Mouse (Mus musculus) MEL (cell line): ENCODE results near the gene Adgrb3. TPM values are rescaled to one million over a fixed set of nuclear protein-coding genes. Genes with fewer than 3 reads are reported as not detected.

Experiments used
- DNase-seq: peaks from one replicate; pipeline ENCODE4 v3.0.0; 2011; ENCODE audit warnings: low read depth, low spot score
- H3K27ac ChIP-seq: 2 replicates; pipeline ENCODE4 v1.5.1; 2012; ENCODE audit warnings: low read depth, mild to moderate bottlenecking, control low read depth, low read length, moderate library complexity; ENCODE audit not compliant: control insufficient read depth
- H3K27me3 ChIP-seq, 2 experiments: fragments of 150-350 bp in 1 of 2; sonication (generic) in 1 of 2; 2 replicates each; pipeline ENCODE4 v1.6.1; 2012; ENCODE audit warnings: low read length in 2 of 2, mild to moderate bottlenecking in 2 of 2, improper control_type of control experiment in 1 of 2, moderate library complexity in 1 of 2; ENCODE audit not compliant: insufficient read depth in 2 of 2, control insufficient read depth in 1 of 2
- H3K36me3 ChIP-seq, 2 experiments: 2 replicates each; pipeline ENCODE4 v1.6.1; 2012 to 2014; ENCODE audit warnings: low read length in 2 of 2, improper control_type of control experiment in 1 of 2, inconsistent platforms in 1 of 2, mild to moderate bottlenecking in 1 of 2; ENCODE audit not compliant: insufficient read depth in 2 of 2, control insufficient read depth in 1 of 2
- H3K4me1 ChIP-seq, 2 experiments: fragments of 150-350 bp in 1 of 2; sonication (generic) in 1 of 2; 2 replicates each; pipeline ENCODE4 v1.6.1; 2012; ENCODE audit warnings: low read length in 2 of 2, improper control_type of control experiment in 1 of 2, mild to moderate bottlenecking in 1 of 2; ENCODE audit not compliant: insufficient read depth in 2 of 2, control insufficient read depth in 1 of 2
- H3K4me3 ChIP-seq, 2 experiments: fragments of 150-350 bp in 1 of 2; sonication (generic) in 1 of 2; 2 replicates each; pipeline ENCODE4 v1.5.1; 2012; ENCODE audit warnings: low read depth in 2 of 2, low read length in 2 of 2, mild to moderate bottlenecking in 2 of 2, moderate library complexity in 2 of 2, control low read depth in 1 of 2, improper control_type of control experiment in 1 of 2; ENCODE audit not compliant: control insufficient read depth in 1 of 2, insufficient read depth in 1 of 2
- H3K79me2 ChIP-seq: 2 replicates; pipeline ENCODE4 v1.6.1; 2012; ENCODE audit warnings: mild to moderate bottlenecking, low read length, moderate library complexity; ENCODE audit not compliant: control insufficient read depth, poor library complexity, insufficient read depth
- H3K9ac ChIP-seq: 2 replicates; pipeline ENCODE4 v1.6.1; 2012; ENCODE audit warnings: low read depth, mild to moderate bottlenecking, control low read depth, low read length, moderate library complexity; ENCODE audit not compliant: control insufficient read depth, poor library complexity, severe bottlenecking
- H3K9me3 ChIP-seq: fragments of 150-350 bp; sonication (generic); replicated peaks from 2 replicates; pipeline ENCODE4 v1.6.1; 2012; ENCODE audit warnings: mild to moderate bottlenecking, low read length, improper control_type of control experiment, moderate library complexity; ENCODE audit not compliant: insufficient read depth
- BHLHE40 ChIP-seq: IDR thresholded peaks from 2 replicates; pipeline ENCODE4 v1.6.1; 2012; ENCODE audit warnings: low read depth, mild to moderate bottlenecking, inconsistent platforms, low read length, improper control_type of control experiment, borderline replicate concordance
- CHD2 ChIP-seq: IDR thresholded peaks from 2 replicates; pipeline ENCODE4 v1.6.1; 2011; ENCODE audit warnings: low read length, improper control_type of control experiment
- CTCF ChIP-seq, 3 experiments: IDR thresholded peaks in 2 of 3; conservative IDR thresholded peaks in 1 of 3; 2 replicates each; pipeline ENCODE4 v1.5.1; 2011 to 2012; ENCODE audit warnings: low read length in 3 of 3, low read depth in 2 of 3, mild to moderate bottlenecking in 2 of 3, improper control_type of control experiment in 1 of 3, inconsistent platforms in 1 of 3, mixed read lengths in 1 of 3, moderate library complexity in 1 of 3; ENCODE audit not compliant: control insufficient read depth in 1 of 3, insufficient read depth in 1 of 3, poor library complexity in 1 of 3, severe bottlenecking in 1 of 3
- E2F4 ChIP-seq: IDR thresholded peaks from 2 replicates; pipeline ENCODE4 v1.6.1; 2011; ENCODE audit warnings: low read depth, low read length, improper control_type of control experiment, borderline replicate concordance
- ELF1 ChIP-seq: IDR thresholded peaks from 2 replicates; pipeline ENCODE4 v1.6.1; 2014; ENCODE audit warnings: low read depth, mild to moderate bottlenecking, inconsistent platforms, low read length, improper control_type of control experiment, moderate library complexity
- GABPA ChIP-seq: IDR thresholded peaks from 2 replicates; pipeline ENCODE4 v1.6.1; 2012; ENCODE audit warnings: low read depth, mild to moderate bottlenecking, inconsistent platforms, low read length, improper control_type of control experiment, moderate library complexity
- HCFC1 ChIP-seq: IDR thresholded peaks from 2 replicates; pipeline ENCODE4 v1.6.1; 2012; ENCODE audit warnings: low read depth, mild to moderate bottlenecking, inconsistent platforms, low read length, improper control_type of control experiment, moderate library complexity
- JUND ChIP-seq: IDR thresholded peaks from 2 replicates; pipeline ENCODE4 v1.6.1; 2011; ENCODE audit warnings: low read depth, mild to moderate bottlenecking, improper control_type of control experiment, low read length
- KAT2A ChIP-seq: conservative IDR thresholded peaks from 2 replicates; pipeline ENCODE4 v1.6.1; 2012; ENCODE audit warnings: low read depth, low read length, improper control_type of control experiment, inconsistent platforms
- MAFK ChIP-seq: IDR thresholded peaks from 2 replicates; pipeline ENCODE4 v1.6.1; 2011; ENCODE audit warnings: low read depth, mild to moderate bottlenecking, low read length, improper control_type of control experiment, borderline replicate concordance
- MAX ChIP-seq: IDR thresholded peaks from 2 replicates; pipeline ENCODE4 v1.6.1; 2011; ENCODE audit warnings: low read length, improper control_type of control experiment
- MAZ ChIP-seq: IDR thresholded peaks from 2 replicates; pipeline ENCODE4 v1.6.1; 2012; ENCODE audit warnings: low read depth, mild to moderate bottlenecking, inconsistent platforms, low read length, improper control_type of control experiment
- MEF2A ChIP-seq: IDR thresholded peaks from 2 replicates; pipeline ENCODE4 v1.6.1; 2014; ENCODE audit warnings: low read depth, mild to moderate bottlenecking, inconsistent platforms, low read length, improper control_type of control experiment; ENCODE audit not compliant: poor library complexity, insufficient replicate concordance, severe bottlenecking; ENCODE audit errors: extremely low read depth
- MYB ChIP-seq: IDR thresholded peaks from 2 replicates; pipeline ENCODE4 v1.6.1; 2011; ENCODE audit warnings: mild to moderate bottlenecking, low read depth, low read length, improper control_type of control experiment
- MYC ChIP-seq: IDR thresholded peaks from 2 replicates; pipeline ENCODE4 v1.6.1; 2011; ENCODE audit warnings: low read depth, mild to moderate bottlenecking, low read length, improper control_type of control experiment, moderate library complexity
- NELFE ChIP-seq: IDR thresholded peaks from 2 replicates; pipeline ENCODE4 v1.6.1; 2011; ENCODE audit warnings: low read depth, low read length, improper control_type of control experiment
- POLR2A ChIP-seq, 2 experiments: IDR thresholded peaks; 2 replicates each; pipeline ENCODE4 v1.6.1; 2011 to 2012; ENCODE audit warnings: low read length in 2 of 2, mild to moderate bottlenecking in 2 of 2, control low read depth in 1 of 2, improper control_type of control experiment in 1 of 2, low read depth in 1 of 2, moderate library complexity in 1 of 2; ENCODE audit not compliant: control insufficient read depth in 1 of 2, insufficient read depth in 1 of 2, poor library complexity in 1 of 2
- POLR2AphosphoS2 ChIP-seq: IDR thresholded peaks from 2 replicates; pipeline ENCODE4 v1.6.1; 2011; ENCODE audit warnings: low read length, improper control_type of control experiment
- POLR2AphosphoS5 ChIP-seq: IDR thresholded peaks from 2 replicates; pipeline ENCODE4 v1.6.1; 2012; ENCODE audit warnings: low read depth, borderline replicate concordance, mild to moderate bottlenecking, inconsistent platforms, low read length, moderate library complexity, mixed read lengths
- RAD21 ChIP-seq: IDR thresholded peaks from 2 replicates; pipeline ENCODE4 v1.6.1; 2011; ENCODE audit warnings: mild to moderate bottlenecking, low read depth, low read length, improper control_type of control experiment
- RCOR1 ChIP-seq: IDR thresholded peaks from 2 replicates; pipeline ENCODE4 v1.6.1; 2012; ENCODE audit warnings: low read depth, mild to moderate bottlenecking, inconsistent platforms, low read length, improper control_type of control experiment
- SIN3A ChIP-seq: IDR thresholded peaks from 2 replicates; pipeline ENCODE4 v1.6.1; 2012; ENCODE audit warnings: low read length, improper control_type of control experiment, inconsistent platforms
- TBP ChIP-seq: IDR thresholded peaks from 2 replicates; pipeline ENCODE4 v1.8.0; 2011; ENCODE audit warnings: low read depth, low read length, improper control_type of control experiment
- TCF12 ChIP-seq: IDR thresholded peaks from 2 replicates; pipeline ENCODE4 v1.6.1; 2014; ENCODE audit warnings: low read depth, mild to moderate bottlenecking, inconsistent platforms, low read length, improper control_type of control experiment, moderate library complexity
- USF1 ChIP-seq: IDR thresholded peaks from 2 replicates; pipeline ENCODE4 v1.6.1; 2014; ENCODE audit warnings: low read depth, mild to moderate bottlenecking, inconsistent platforms, low read length, improper control_type of control experiment, moderate library complexity
- ZC3H11A ChIP-seq: IDR thresholded peaks from 2 replicates; pipeline ENCODE4 v1.6.1; 2012; ENCODE audit warnings: low read depth, mild to moderate bottlenecking, inconsistent platforms, low read length, improper control_type of control experiment
- ZKSCAN1 ChIP-seq: IDR thresholded peaks from 2 replicates; pipeline ENCODE4 v1.6.1; 2012; ENCODE audit warnings: low read depth, mild to moderate bottlenecking, inconsistent platforms, low read length, improper control_type of control experiment, moderate library complexity
- ZNF384 ChIP-seq: IDR thresholded peaks from 2 replicates; pipeline ENCODE4 v1.6.1; 2012; ENCODE audit warnings: low read depth, mild to moderate bottlenecking, inconsistent platforms, low read length, improper control_type of control experiment
- polyA plus RNA-seq, 2 experiments: library from polyadenylated mRNA; stranded (reverse) in 1 of 2; unstranded in 1 of 2; fragments of >175 nt in 1 of 2; fragments of >200 nt in 1 of 2; gene quantifications; 2 replicates each; pipeline versions ENCODE4 v1.2.1 to v1.2.4; 2012; ENCODE audit warnings: low replicate concordance in 2 of 2, low read depth in 1 of 2; ENCODE audit not compliant: insufficient read length in 2 of 2, insufficient read depth in 1 of 2, missing spikeins in 1 of 2
- total RNA-seq: library from RNA; depleted of rRNA; stranded (reverse); fragments of 300-350 nt; gene quantifications from 2 replicates; pipeline ENCODE4 v1.2.3, GENCODE M21; 2012

Gene Adgrb3
- total and polyA plus RNA-seq, 3 experiments = not detected

DNA sequence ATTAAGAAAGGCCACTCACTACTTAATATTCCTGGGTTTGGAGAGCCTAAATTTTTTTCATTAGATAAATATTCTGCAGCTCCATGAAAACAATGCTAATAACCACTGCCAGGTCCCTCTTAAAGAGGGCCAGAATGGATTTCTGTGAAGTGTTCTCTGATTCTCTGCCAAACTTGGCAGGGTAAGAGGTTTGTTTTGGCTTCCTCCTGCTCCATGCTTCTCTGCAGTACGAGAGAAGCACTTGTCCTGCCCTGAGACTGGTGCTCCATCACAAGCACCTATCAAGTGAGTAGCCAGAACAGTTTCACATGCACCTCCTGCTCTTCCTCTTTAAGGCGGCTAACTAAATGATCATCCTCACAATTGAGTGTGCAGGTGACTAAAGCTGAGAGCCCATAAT, 771.9 kb downstream of the Adgrb3 start:
- TF ChIP-seq MAX = no peak
- TF ChIP-seq RCOR1 = no peak
- TF ChIP-seq MAZ = no peak
- no peak for TF ChIP-seq MAFK
- TF ChIP-seq E2F4 = no peak
- TF ChIP-seq HCFC1 = no peak
- no peak for TF ChIP-seq CTCF (IDR thresholded peaks at IDR 0.05 in 2 of 3, conservative IDR thresholded peaks at IDR 0.05 in 1 of 3; ENCODE audit: control insufficient read depth in 1 of 3, insufficient read depth in 1 of 3, low read depth in 2 of 3, low read length in 3 of 3, poor library complexity in 1 of 3, severe bottlenecking in 1 of 3)
- no peak for TF ChIP-seq MYC
- TF ChIP-seq POLR2A (IDR thresholded peaks at IDR 0.05; ENCODE audit: control insufficient read depth in 1 of 2, insufficient read depth in 1 of 2, low read depth in 1 of 2, low read length in 2 of 2, poor library complexity in 1 of 2) = no peak
- no peak for TF ChIP-seq TCF12
- TF ChIP-seq RAD21 = no peak
- no peak for TF ChIP-seq POLR2AphosphoS5
- no peak for TF ChIP-seq KAT2A
- no peak for TF ChIP-seq GABPA
- no peak for TF ChIP-seq TBP
- no peak for TF ChIP-seq USF1
- no peak overlapping the region for H3K9ac ChIP-seq
- no peak for DNase-seq
- no peaks in the 10 kb centered on the region for H3K79me2 ChIP-seq
- H3K27ac ChIP-seq = no peak overlapping the region
- H3K36me3 ChIP-seq = no peaks in the 10 kb centered on the region
- no peak overlapping the region for H3K4me3 ChIP-seq
- H3K9me3 ChIP-seq = no peaks in the 10 kb centered on the region
- no peaks in the 10 kb centered on the region for H3K4me1 ChIP-seq
- H3K27me3 ChIP-seq = no peaks in the 10 kb centered on the region

DNA sequence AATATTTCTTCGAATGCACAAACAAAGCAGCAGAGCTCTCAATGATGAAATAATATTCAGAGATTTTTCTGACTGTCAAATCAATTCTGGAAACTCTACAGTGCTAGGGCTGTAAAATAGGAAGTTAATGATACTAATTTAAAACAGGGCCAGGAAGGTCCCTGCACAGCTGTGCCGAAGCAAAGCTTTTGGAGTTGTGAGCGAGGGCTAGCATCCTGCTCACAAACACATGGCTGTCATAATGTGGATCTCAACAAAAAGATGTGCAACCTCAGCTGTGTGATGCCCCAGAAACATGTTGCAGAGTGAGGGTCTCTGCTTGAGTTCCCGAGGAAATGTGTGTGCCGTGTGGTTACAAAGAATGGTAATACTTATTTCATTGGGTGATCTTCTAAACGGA, 772.3 kb downstream of the Adgrb3 start:
- DNase-seq = no peak
- H3K4me3 ChIP-seq = no peak overlapping the region
- no peaks in the 10 kb centered on the region for H3K27me3 ChIP-seq
- H3K79me2 ChIP-seq = no peaks in the 10 kb centered on the region
- TF ChIP-seq SIN3A = no peak
- no peak for TF ChIP-seq MEF2A
- TF ChIP-seq MAFK = no peak
- TF ChIP-seq POLR2AphosphoS5 = no peak
- no peak for TF ChIP-seq MYB
- no peak for TF ChIP-seq USF1
- no peak for TF ChIP-seq ZNF384
- TF ChIP-seq GABPA = no peak
- TF ChIP-seq NELFE = no peak
- TF ChIP-seq CHD2 = no peak
- no peak for TF ChIP-seq TCF12
- TF ChIP-seq ZC3H11A = no peak
- no peak for TF ChIP-seq POLR2AphosphoS2
- no peak for TF ChIP-seq RAD21
- no peak for TF ChIP-seq ELF1
- no peak for TF ChIP-seq JUND
- TF ChIP-seq POLR2A (IDR thresholded peaks at IDR 0.05; ENCODE audit: control insufficient read depth in 1 of 2, insufficient read depth in 1 of 2, low read depth in 1 of 2, low read length in 2 of 2, poor library complexity in 1 of 2) = no peak
- TF ChIP-seq BHLHE40 = no peak
- TF ChIP-seq ZKSCAN1 = no peak
- TF ChIP-seq E2F4 = no peak
- H3K36me3 ChIP-seq = no peaks in the 10 kb centered on the region
- no peak overlapping the region for H3K27ac ChIP-seq
- H3K9ac ChIP-seq = no peak overlapping the region
- no peaks in the 10 kb centered on the region for H3K9me3 ChIP-seq
- no peaks in the 10 kb centered on the region for H3K4me1 ChIP-seq
